Mouse (Mus musculus) CD4-positive, CD25-positive, alpha-beta regulatory T cell, adult 2 months (primary cell): ENCODE results near the gene Tmem144.

Source experiments
- DNase-seq: peaks from one replicate; pipeline ENCODE4 v3.0.0-alpha.2; 2012; ENCODE audit warnings: low read depth, low spot score

Tmem144 gene

DNA sequence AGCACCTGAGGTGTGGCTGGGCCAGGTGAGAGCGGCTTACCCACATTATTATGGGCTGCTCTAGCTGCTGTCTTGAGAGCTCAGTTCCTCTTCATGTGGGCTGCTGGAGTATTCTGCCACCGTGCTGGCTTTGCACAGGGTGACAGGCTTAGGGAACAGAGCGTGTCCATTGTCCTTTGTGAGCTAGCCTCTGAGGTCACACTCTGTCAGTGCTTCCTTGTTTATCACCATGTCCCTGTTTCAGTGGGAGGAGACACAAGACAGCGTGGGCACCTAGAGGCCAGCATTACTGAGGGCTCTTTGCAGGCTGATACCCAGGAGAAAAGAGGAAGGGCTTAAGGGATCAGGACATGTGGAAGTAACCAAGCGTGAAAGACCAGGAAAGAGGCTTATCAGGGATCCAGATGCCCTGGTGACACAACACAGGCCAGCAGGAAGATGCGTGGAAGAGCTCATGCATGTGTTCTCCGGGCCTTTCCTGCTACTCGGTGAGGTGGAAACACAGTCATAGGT lies at the start of gene Tmem144:
Gene Tmem144, minus strand, starts transcription at position 120 of the 513 bp plus-strand sequence.
- DNase-seq, result no peak

DNA sequence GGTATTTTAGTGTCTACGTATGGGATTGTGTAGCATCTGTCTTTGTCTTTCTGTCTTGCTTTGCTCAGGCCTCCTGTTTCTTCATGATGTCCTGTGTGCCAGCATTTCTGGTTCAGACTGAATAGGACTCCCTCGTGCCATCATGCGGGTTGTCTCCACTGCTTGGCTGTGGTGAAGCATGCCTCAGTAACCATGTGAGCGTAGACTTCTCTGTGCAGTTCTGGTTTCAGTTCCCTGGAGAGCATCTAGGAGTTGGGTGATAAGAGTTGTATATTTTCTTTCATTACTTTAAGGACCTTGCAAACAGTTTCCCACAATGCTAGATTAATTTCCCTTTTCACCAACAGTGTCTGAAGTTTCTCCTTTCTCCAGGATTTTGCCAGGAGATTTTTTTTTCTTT lies 49.2 kb upstream of the Tmem144 start:
- DNase-seq, result no peak

DNA sequence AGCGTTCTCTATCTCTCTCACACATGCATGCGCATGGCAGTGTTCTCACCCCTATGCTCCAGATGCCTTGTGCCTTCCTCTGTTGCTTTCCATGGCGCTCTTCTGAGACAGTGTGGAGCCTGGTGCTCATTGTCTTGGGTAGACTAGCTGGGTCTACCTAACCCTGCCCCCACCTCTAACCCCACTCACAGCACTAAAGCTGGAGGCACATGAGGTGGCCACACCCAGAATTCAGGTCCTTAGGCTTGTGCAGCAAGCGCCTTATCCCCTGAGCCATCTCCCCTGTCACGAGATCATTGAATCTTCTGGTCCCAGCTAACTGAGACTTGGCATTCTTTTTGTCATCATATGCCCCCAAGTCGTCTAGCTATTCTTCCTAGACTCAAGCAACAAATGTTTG lies 48.7 kb upstream of the Tmem144 start:
- no peak for DNase-seq

DNA sequence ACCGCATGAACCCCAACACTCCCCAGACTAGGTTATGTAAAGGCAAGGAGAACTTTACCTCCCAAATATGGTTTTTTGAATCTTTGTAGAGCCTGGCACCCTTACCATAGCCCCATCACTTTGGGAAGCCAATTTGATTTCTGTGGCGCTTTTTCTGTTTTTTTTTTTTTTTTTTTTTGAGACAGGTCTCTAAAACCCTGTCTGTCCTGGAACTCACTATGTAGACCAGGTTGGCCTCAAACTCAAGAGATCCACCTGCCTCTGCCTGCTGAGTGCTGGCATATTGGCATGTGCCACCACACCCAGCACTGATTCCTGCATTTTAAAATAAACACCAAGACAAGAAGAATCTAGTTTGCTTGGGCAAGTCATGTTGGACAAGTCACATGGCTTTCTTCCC lies 47.9 kb upstream of the Tmem144 start:
- no peak for DNase-seq

DNA sequence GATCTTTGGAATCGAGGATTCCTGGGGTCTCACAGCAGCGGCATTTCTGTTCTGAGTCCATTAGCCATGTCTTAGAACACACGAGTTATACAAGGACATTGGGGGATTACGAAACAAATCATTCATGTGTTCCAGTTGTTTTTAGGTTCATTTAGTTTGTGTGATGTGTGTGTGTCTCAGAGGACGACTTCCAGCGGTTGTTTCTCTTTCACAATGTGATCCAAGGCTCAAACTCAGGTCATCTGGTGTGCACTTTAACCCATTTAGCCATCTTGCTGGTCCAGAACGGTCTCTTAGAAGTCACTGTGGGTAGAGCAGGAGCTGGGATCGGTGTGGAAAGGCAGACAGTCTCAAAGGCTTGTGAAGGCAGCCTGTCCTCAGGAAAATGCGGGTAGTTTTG lies 47.3 kb upstream of the Tmem144 start:
- no peak for DNase-seq

DNA sequence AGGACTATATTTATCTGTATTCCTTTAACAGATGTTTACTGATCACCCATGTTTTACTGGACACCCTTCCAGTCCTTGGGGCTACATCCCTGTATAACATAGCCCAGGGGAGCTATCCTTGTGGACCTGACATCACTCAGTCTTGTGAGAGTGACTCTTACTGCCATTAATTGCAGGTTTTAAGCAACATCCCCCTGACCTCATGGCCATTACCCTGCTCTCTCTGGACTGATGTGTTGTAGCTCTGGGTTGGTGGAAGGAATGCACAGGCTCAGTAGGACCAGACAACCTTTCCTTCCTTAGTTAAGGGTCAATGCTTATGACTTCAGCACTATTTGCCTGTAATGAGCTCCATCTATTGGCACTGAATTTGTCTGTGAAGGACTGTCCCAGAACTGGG lies 45.9 kb upstream of the Tmem144 start:
- DNase-seq, result no peak

DNA sequence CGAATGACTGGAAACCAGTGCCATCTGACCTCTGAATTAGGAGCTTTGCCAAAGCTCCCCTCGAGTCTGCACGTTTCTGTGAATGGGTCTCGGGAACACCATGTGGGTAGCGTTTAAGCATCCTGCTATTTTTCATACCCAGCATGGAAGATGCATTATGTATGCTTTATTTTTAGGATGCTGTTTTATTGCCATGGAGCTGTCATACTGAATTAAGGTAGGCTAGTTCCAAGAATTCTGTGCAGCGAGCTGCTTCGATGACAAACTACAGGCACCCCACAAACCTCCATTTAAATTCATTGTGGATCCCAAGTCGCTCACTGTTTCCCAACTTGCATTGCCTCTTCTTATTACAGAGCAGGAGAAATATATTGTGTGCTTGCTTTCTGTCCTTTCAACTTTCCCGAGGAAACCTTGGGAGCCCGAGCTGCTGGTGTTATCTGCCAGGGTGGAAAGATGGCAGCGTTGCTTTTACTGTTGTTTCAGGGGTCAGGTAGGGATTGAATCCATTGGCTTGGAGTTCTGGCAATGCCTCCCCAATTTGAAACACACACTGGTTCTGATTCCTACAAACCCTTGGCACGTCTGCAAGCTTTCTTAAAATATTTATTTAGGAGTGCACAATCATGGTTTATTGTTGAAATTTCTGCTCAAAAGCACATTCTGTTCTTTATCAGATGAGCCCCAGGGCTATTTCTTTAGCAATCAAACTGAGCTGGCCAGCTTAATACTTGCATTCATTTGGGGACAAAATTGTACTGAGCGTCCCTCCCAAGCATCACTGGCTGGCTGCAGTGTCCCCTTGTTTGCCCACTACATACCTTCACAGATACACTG lies 45.2 kb upstream of the Tmem144 start:
- no peak for DNase-seq

DNA sequence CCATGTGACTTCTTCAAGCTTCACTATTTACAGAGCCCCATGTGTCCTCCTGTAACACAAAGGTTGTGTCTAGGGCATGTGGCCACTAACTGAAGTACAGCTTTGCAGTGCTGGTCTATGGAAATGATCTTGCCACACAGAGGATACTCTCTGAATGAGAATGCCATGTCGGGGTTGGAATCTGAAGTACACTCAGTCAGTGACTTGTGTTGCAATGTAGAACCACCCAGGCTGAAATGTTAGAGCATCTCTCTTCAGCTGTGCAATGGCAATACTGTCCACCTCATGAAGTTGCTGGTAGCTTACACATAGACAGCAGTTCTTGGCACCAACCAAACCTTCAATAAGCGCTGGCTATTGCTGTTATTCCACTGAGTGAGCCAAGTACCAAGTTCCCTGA lies 35.4 kb upstream of the Tmem144 start:
- DNase-seq, result no peak

DNA sequence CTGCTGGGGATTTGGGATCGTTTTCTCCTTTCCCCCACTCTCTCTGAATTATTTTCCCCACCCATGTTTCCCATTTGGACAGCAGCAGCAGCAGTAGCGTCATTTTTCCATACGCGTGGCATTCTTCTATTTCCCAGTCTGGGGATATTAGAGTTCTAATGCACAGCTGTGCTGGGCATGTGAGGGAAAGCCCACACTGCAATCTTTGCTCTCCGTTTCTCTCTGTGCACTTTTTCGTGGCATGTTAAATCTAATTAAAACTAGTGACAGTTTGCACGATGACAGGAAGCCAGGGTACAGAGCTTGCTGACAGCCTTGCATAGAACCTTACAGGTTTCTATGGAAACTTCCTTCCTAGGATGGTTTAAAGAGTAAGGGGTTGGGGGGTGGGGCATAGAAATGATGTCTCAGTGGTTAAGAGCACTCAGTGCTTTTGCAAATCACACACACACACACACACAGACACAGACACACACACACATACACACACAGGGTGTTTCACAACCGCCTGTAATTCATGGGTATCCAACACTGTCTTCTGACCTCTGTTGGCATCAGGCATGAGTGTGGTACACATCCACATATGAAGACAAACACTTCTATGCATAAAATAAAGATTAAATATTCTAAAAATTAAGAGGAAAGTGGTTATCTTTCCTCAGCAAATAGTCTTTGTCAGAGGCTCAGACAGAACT lies 34.7 kb upstream of the Tmem144 start:
- no peak for DNase-seq

DNA sequence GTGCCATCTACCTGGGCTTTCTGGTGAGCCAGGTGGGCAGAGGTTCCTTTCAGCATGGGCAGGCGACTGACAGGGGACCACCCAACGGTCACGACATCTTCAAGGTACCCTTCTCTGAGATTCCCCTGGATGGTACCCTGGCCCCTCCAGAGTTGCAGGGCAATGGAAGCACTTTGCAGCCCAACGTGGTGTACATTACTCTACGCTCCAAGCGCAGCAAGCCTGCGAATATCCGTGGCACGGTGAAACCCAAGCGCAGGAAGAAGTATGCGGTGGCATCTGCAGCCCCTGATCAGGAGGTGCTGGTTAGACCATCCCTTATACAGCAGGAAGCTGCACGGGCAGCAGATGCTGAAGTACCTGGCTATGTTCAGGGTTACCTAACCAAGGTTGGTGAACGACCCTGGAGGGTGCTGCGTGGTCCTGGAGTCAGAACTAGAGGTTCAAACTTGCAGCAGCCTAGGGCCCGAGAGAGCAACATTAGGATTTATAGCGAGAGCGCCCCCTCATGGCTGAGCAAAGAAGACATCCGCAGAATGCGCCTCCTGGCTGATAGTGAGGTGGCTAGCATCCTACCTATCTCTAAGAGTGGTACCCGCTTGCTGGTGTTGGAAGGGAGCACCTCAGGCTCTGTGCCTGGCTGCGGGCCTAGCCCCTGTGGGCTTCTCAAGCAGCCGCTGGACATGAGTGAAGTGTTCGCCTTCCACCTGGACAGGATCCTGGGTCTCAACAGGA lies 34.0 kb upstream of the Tmem144 start:
- peak; percentile 8 for DNase-seq

DNA sequence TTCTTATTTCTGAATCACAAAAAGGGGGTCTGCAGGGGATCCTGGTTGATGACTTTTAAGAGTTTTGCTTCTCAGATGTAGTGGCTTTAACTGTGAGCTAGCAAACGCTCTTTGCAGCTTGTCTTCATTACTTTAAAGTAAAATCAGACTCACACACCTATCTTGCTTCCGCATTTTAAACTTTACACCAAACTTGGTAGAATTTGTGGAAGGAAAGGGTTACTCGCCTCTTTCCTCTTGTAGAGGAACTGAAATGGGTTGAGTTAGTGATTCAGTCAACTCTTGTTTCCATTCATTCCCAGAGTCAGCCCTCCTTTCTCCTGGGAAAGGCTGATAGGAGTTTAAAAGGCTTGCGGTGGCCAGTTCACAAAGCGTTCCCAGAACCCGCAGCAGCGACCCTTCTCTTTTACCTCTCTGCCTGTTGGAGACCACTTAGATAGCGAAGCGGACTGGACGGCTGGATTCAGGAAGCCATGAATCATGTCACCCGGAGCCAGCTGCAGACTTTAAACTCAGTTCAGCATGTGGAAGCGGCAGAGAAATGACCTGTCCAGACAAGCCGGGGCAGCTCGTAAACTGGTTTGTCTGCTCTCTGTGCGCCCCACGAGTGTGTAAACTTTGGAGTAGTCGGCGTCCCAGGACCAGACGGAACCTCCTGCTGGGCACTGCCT lies 33.2 kb upstream of the Tmem144 start:
- no peak for DNase-seq

DNA sequence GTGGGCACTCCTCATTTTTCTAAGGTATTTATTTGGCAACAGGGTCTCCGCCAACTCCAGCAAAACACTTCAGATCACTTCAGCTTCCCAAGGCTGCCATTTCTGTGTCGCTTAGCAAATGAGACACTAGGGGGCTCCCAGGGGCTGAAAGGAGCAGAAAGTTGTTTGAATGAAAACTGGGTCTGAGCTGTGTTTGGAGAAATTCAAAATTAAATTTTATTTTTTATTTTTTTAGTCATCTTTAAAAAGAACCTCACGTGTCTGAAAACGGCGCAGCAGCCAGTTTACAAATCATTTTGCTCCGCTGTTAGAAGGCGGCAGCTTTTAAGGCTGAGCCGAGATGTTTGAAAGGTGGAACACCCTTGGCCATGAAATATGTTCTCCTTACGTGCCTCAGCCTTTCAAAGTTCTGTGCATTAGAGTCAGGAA lies 32.2 kb upstream of the Tmem144 start:
- peak; percentile 10 for DNase-seq

DNA sequence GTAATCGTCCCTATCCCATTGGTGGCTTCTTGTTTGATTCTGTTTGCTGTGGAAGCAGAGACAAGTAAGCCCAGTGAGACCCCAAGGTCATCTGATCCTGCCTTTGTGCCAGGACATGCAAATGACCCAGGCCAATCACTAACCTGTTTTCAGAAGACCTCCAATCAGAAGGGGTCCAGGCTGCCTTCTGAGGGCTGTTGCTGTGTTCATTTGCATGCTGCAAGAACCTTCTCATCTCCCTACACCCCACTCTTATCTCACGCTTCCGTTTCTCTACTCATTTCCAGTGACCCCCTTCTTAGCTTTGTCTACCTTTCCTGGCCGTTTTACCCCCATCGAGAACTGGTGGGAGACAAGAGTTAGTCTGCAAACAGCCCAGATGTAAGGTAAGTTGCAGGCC lies 31.7 kb upstream of the Tmem144 start, which contains the start of gene Fam198b:
Gene Fam198b, plus strand, starts transcription at position 229 of the 400 bp plus-strand sequence.
- DNase-seq, result no peak

DNA sequence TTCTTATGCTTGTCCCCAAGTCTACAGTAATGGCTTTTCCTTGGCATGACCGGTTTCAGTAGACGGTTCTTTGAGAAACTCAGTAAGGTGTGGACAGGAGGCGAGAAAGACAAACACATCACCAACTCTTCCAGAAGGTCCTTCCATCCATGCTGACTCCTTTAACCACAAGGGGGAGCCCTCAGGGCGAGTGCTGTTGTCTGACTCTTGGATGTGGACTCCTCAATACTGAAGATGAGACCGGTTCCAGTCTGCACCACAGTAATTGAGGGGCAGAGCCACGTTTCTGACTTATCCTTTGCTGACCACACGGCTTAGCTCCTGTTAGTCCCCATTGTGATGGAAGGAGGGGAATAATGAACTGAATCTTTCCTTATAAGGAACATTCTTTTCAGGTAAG lies 30.5 kb upstream of the Tmem144 start:
- DNase-seq, result peak; percentile 63

DNA sequence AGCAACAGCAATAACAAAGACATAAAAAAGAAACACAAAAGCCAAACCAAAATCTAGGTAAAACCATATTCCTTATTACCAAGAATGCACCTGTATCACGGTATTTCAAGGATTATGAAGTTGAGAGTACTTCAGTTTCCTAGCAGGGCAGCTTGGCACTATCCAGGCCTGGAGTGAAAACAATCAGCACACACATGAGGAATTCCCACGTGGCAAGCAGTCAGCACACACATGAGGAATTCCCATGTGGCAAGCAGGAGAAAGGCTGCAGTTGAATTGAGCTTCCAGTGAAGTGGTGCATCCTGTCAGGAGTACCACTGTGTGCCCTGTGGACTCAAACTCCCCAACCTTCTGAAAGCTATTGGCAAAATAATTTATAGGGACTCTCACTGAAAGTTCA lies 29.1 kb upstream of the Tmem144 start:
- DNase-seq, result no peak

DNA sequence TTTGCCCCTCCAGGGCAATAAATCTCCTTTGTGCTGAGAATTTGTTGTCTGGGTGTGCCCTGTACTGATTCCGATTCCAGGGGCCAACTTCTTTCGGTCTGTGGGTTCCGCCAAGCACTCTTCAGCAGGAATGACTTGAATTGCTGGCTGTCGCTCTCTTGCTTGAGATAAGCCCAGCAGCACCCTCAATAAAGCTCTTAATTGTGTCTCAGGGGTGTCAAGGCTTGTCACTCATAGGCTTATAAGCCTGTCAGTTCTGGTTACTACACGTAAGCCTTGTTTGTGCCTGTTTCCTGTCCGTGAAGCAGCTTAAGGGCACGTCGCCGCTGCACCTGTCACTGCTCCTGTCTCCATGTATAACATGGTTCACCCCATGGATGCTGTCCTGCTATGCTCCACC lies 26.7 kb upstream of the Tmem144 start:
- no peak for DNase-seq

DNA sequence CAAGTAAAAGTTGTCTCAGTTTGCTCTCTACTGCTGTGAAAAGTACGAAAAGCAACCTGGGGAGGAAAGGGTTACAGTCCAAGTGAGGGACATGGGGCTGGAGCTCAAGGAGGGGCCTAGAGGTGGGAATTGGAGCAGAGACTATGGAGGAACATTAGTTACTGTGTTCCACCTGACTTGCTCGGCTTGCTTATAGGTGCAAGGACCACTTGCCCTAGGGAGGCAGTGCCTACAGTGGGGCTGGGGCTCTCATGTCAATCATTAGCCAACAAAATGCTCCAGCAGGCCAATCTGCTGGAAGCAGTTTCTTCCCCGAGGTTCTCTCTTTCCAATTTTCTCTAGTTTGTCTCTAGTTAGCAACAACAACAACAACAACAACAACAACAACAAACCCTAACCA lies 25.8 kb upstream of the Tmem144 start:
- no peak for DNase-seq

DNA sequence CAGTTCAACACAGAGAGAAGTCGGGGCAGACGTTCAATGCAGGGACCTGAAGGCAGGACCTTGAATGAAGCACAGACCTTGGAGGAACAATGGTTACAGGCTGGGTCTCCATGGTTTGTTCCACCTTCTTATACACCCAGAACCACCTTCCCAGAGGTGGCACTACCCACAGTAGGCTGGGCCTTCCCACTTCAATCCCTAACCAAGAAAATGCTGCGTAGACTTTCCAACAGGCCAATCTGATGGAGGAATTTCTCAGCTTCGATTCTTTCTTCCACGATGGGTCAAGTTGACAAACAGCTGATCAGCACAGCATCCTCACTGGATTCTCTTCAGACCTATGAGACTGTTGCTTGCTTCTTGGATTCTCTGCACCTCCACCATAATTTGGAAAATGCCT lies 22.9 kb upstream of the Tmem144 start:
- no peak for DNase-seq

DNA sequence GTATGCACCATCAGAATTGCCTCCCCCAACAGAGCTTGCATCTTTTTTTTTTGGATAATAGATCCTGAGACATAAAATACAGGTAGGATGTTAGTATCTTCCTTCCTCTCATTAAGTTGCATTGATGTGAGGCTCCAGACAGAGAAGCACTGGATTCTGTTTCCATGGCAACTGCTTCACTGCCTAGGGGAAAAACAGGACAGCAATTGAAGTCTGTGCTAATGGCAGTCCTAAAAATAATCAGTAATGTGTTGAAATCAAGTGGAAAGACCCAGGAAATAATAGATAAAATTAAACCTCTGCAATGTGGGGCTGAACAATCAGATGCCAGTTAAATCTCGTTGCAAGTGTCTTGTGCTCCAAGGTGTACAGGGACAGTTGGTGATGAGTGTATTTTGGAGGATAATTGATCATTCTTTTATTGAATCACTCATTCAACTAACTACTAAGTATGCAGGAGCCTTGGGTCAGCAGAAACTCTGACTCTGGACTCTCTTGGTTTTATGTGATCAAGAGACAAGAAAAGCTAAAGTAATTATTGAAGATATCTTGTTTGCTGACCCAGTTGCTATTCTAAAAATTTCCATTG lies 14.6 kb upstream of the Tmem144 start:
- no peak for DNase-seq

DNA sequence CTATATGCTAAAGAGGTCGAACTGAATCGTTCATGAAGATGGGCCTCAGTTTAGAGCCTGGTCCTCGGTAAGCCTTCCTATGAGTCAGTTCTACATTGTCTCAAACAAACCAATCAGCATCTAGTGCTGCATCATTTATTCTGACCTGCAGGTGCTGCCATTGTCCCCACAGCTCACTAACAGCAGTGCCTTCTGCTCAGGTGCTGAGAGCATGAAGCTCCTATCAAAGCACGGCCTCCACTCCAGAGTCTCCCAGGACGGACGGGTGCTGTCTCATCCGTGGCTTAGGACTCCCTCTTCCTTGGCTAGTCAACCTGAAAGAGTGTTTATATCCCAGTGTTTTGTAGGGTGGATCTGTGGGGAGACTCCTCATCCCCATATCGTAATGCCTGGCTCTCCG lies 14.0 kb upstream of the Tmem144 start:
- no peak for DNase-seq

DNA sequence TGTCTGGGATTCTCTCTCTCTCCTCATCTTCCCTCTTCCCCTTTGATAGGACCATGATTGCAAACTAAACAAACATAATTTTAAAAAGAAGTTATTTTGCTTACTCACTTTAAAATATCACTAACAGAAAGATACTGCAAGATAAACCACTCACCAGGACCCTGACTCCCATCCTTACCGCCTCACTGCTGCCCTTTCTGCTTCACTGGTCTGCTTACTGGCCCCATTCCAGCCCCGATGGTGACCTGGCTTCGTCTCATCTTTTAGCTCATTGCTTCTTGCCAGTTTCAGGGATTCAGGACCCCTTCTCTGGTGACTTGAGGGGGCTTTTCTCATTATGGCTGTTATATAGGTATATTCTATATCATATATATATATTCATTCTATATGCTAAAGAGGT lies 13.5 kb upstream of the Tmem144 start:
- no peak for DNase-seq
